Mouse (Mus musculus) midbrain, embryonic 16.5 days (tissue): Measurements from ENCODE around the gene Ccl8. TPM values are rescaled to one million over a fixed set of nuclear protein-coding genes. Genes with fewer than 3 reads are reported as not detected.

Experiments used
- ATAC-seq: fragments of 200-750 bp; cut with Nextera tagmentation; 2 replicates; pipeline ENCODE4 v1.8.0; 2017; ENCODE audit warnings: moderate TSS enrichment
- H3K27ac ChIP-seq: fragments of 300-500 bp; sonication (generic); 2 replicates; pipeline ENCODE4 v1.5.1; 2014; ENCODE audit warnings: mild to moderate bottlenecking, low read length, mixed read lengths
- H3K27me3 ChIP-seq: fragments of 300-500 bp; sonication (generic); 2 replicates; pipeline ENCODE4 v1.6.1; 2014; ENCODE audit warnings: low read depth, low read length, mixed read lengths; ENCODE audit not compliant: control insufficient read depth, insufficient read depth
- H3K36me3 ChIP-seq: fragments of 300-500 bp; sonication (generic); 2 replicates; pipeline ENCODE4 v1.6.1; 2014; ENCODE audit warnings: mild to moderate bottlenecking, low read length, moderate library complexity, mixed read lengths; ENCODE audit not compliant: control insufficient read depth, insufficient read depth
- H3K4me1 ChIP-seq: fragments of 300-500 bp; sonication (generic); 2 replicates; pipeline ENCODE4 v1.6.1; 2014; ENCODE audit warnings: mild to moderate bottlenecking, low read length, mixed read lengths; ENCODE audit not compliant: control insufficient read depth, insufficient read depth
- H3K4me2 ChIP-seq: fragments of 300-500 bp; sonication (generic); 2 replicates; pipeline ENCODE4 v1.6.1; 2014; ENCODE audit warnings: mild to moderate bottlenecking, low read length, mixed read lengths
- H3K4me3 ChIP-seq: fragments of 300-500 bp; sonication (generic); 2 replicates; pipeline ENCODE4 v1.5.1; 2014; ENCODE audit warnings: low read depth, mild to moderate bottlenecking, low read length, moderate library complexity, mixed read lengths
- H3K9ac ChIP-seq: fragments of 300-500 bp; sonication (generic); 2 replicates; pipeline ENCODE4 v1.6.1; 2014; ENCODE audit warnings: low read depth, low read length, mixed read lengths
- H3K9me3 ChIP-seq: fragments of 300-500 bp; sonication (generic); replicated peaks from 2 replicates; pipeline ENCODE4 v1.6.1; 2014; ENCODE audit warnings: mild to moderate bottlenecking, low read length, mixed read lengths; ENCODE audit not compliant: control insufficient read depth, poor library complexity, severe bottlenecking
- WGBS: fragments of 180-500 bp; shearing (Covaris S2); extraction: QIAGEN DNeasy Blood & Tissue Kit; methylation state at CpG from one replicate; pipeline ENCODE4 v1.1.7; 2014; 5-methylcytosine and 5-hydroxymethylcytosine counted together
- polyA plus RNA-seq: library from polyadenylated mRNA; unstranded; fragments of >200 nt; fragmentation: Nextera tagmentation; extraction: Ambion mirVana; gene quantifications from 2 replicates; pipeline ENCODE4 v1.2.1, GENCODE M21; 2015

The Ccl8 gene
- polyA plus RNA-seq = not detected in 2 replicates

- H3K27me3 ChIP-seq = no peaks in the 10 kb centered on the region
- no peak within 1 kb of the TSS for H3K27ac ChIP-seq
- ATAC-seq = no peak
- WGBS = 73% methylated on average over 3 of the region's 3 CpGs
- no peak within 1 kb of the TSS for H3K4me3 ChIP-seq
- no peaks in the 10 kb centered on the region for H3K9me3 ChIP-seq
- H3K36me3 ChIP-seq = no peaks in the 10 kb centered on the region
- no peaks in the 10 kb centered on the region for H3K4me1 ChIP-seq
- no peak within 1 kb of the TSS for H3K4me2 ChIP-seq
- H3K9ac ChIP-seq = no peak within 1 kb of the TSS
Observed at GRCm38 (mm10) chr11:82114885-82115284, at the start of gene Ccl8. TSS of gene Ccl8 (plus strand) at chr11:82115185.

- Histone ChIP-seq H3K4me1 (no peaks in the 10 kb centered on the region), H3K27ac (no peak overlapping the region), H3K4me2 (no peak overlapping the region), H3K9ac (no peak overlapping the region), H3K4me3 (no peak overlapping the region), H3K9me3 (no peaks in the 10 kb centered on the region), H3K27me3 (no peaks in the 10 kb centered on the region), H3K36me3 (no peaks in the 10 kb centered on the region)
- WGBS = 85% methylated on average over 7 of the region's 7 CpGs
- ATAC-seq = no peak
Observed at GRCm38 (mm10) chr11:82066953-82067571, 47.9 kb upstream of the Ccl8 start.

GRCm38 (mm10) chr11:82071076-82071475, 43.9 kb upstream of the Ccl8 start:
- Histone ChIP-seq H3K9me3 (no peaks in the 10 kb centered on the region), H3K9ac (no peak overlapping the region), H3K4me2 (no peak overlapping the region), H3K36me3 (no peaks in the 10 kb centered on the region), H3K4me3 (no peak overlapping the region), H3K27ac (no peak overlapping the region), H3K27me3 (no peaks in the 10 kb centered on the region), H3K4me1 (no peaks in the 10 kb centered on the region)
- ATAC-seq = no peak
- WGBS = 72% methylated on average over 3 of the region's 3 CpGs

- no peak for ATAC-seq
- Histone ChIP-seq H3K9me3 (no peaks in the 10 kb centered on the region), H3K27ac (no peak overlapping the region), H3K4me3 (no peak overlapping the region), H3K9ac (no peak overlapping the region), H3K27me3 (no peaks in the 10 kb centered on the region), H3K36me3 (no peaks in the 10 kb centered on the region), H3K4me1 (no peaks in the 10 kb centered on the region), H3K4me2 (no peak overlapping the region)
- 72% methylated on average over 1 of the region's 1 CpGs for WGBS
Observed at GRCm38 (mm10) chr11:82072374-82072773, 42.6 kb upstream of the Ccl8 start.

GRCm38 (mm10) chr11:82072984-82073383, 42.0 kb upstream of the Ccl8 start:
- Histone ChIP-seq H3K27ac (no peak overlapping the region), H3K9ac (no peak overlapping the region), H3K4me2 (no peak overlapping the region), H3K9me3 (no peaks in the 10 kb centered on the region), H3K4me1 (no peaks in the 10 kb centered on the region), H3K27me3 (no peaks in the 10 kb centered on the region), H3K4me3 (no peak overlapping the region), H3K36me3 (no peaks in the 10 kb centered on the region)
- WGBS = 90% methylated on average over 3 of the region's 3 CpGs
- no peak for ATAC-seq

GRCm38 (mm10) chr11:82073686-82074085, 41.3 kb upstream of the Ccl8 start:
- no peak for ATAC-seq
- Histone ChIP-seq H3K9me3 (no peaks in the 10 kb centered on the region), H3K36me3 (no peaks in the 10 kb centered on the region), H3K27ac (no peak overlapping the region), H3K4me2 (no peak overlapping the region), H3K4me1 (no peaks in the 10 kb centered on the region), H3K9ac (no peak overlapping the region), H3K4me3 (no peak overlapping the region), H3K27me3 (no peaks in the 10 kb centered on the region)
- WGBS = 85% methylated on average over 3 of the region's 3 CpGs

- Histone ChIP-seq H3K4me2 (no peak overlapping the region), H3K4me1 (no peaks in the 10 kb centered on the region), H3K27ac (no peak overlapping the region), H3K36me3 (no peaks in the 10 kb centered on the region), H3K9ac (no peak overlapping the region), H3K9me3 (no peaks in the 10 kb centered on the region), H3K27me3 (no peaks in the 10 kb centered on the region), H3K4me3 (no peak overlapping the region)
- 82% methylated on average over 3 of the region's 3 CpGs for WGBS
- no peak for ATAC-seq
Observed at GRCm38 (mm10) chr11:82077031-82077430, 38.0 kb upstream of the Ccl8 start.

GRCm38 (mm10) chr11:82078136-82078730, 36.8 kb upstream of the Ccl8 start:
- Histone ChIP-seq H3K36me3 (no peaks in the 10 kb centered on the region), H3K27me3 (no peaks in the 10 kb centered on the region), H3K9me3 (no peaks in the 10 kb centered on the region), H3K9ac (no peak overlapping the region), H3K4me3 (no peak overlapping the region), H3K27ac (no peak overlapping the region), H3K4me2 (no peak overlapping the region), H3K4me1 (no peaks in the 10 kb centered on the region)
- ATAC-seq = no peak

- no peaks in the 10 kb centered on the region for H3K4me1 ChIP-seq
- H3K9ac ChIP-seq = no peak overlapping the region
- no peaks in the 10 kb centered on the region for H3K27me3 ChIP-seq
- H3K4me3 ChIP-seq = no peak overlapping the region
- no peak for ATAC-seq
- no peaks in the 10 kb centered on the region for H3K9me3 ChIP-seq
- no peaks in the 10 kb centered on the region for H3K36me3 ChIP-seq
- H3K4me2 ChIP-seq = no peak overlapping the region
- H3K27ac ChIP-seq = no peak overlapping the region
- WGBS = 84% methylated on average over 3 of the region's 3 CpGs
Observed at GRCm38 (mm10) chr11:82080865-82081264, 34.1 kb upstream of the Ccl8 start.
